Mouse (Mus musculus): ENCODE data around the gene Vmn2r44. TPM values are rescaled to one million over a fixed set of nuclear protein-coding genes. Genes with fewer than 3 reads are reported as not detected.

Gene Vmn2r44
- not detected for polyA plus RNA-seq (2015; fragmentation: Illumina TruSeq; extraction: RNeasy Lipid Tissue Mini Kit (QIAGEN cat#74804); ENCODE audit: insufficient read depth, low read depth, low replicate concordance)

GRCm38 (mm10) chr7:8383233-8383632 lies at the start of gene Vmn2r44:
Vmn2r44 (minus strand) TSS chr7:8383333.

Other genes with a start within 250 kb of the Vmn2r44 start
- not detected for gene Vmn2r41, start 221.7 kb downstream of the Vmn2r44 start, polyA plus RNA-seq (2015; fragmentation: Illumina TruSeq; extraction: RNeasy Lipid Tissue Mini Kit (QIAGEN cat#74804); ENCODE audit: insufficient read depth, low read depth, low replicate concordance)
- not detected for gene Vmn2r42, start 183.0 kb downstream of the Vmn2r44 start, polyA plus RNA-seq (2015; fragmentation: Illumina TruSeq; extraction: RNeasy Lipid Tissue Mini Kit (QIAGEN cat#74804); ENCODE audit: insufficient read depth, low read depth, low replicate concordance)
- not detected for gene Vmn2r43, start 122.7 kb downstream of the Vmn2r44 start, polyA plus RNA-seq (2015; fragmentation: Illumina TruSeq; extraction: RNeasy Lipid Tissue Mini Kit (QIAGEN cat#74804); ENCODE audit: insufficient read depth, low read depth, low replicate concordance)
- not detected for gene Vmn2r45, start 105.7 kb upstream of the Vmn2r44 start, polyA plus RNA-seq (2015; fragmentation: Illumina TruSeq; extraction: RNeasy Lipid Tissue Mini Kit (QIAGEN cat#74804); ENCODE audit: insufficient read depth, low read depth, low replicate concordance)

All from pancreas, adult 10 weeks (tissue).